Mouse (Mus musculus) midbrain, embryonic 11.5 days (tissue): ENCODE data around the gene Hadh. TPM values are rescaled to one million over a fixed set of nuclear protein-coding genes. Genes with fewer than 3 reads are reported as not detected.
A peak's percentile ranks its signal among the peaks of the same experiment; 100 is the strongest.

Experiments
- ATAC-seq: fragments of 200-750 bp; cut with Nextera tagmentation; 2 replicates; pipeline ENCODE4 v1.8.0; 2017; ENCODE audit warnings: moderate TSS enrichment, moderate library complexity; ENCODE audit not compliant: low FRiP score
- DNase-seq: peaks from one replicate; pipeline ENCODE4 v3.0.0; 2015; ENCODE audit warnings: low spot score; ENCODE audit errors: missing footprints
- H3K27ac ChIP-seq: fragments of 300-500 bp; sonication (generic); 2 replicates; pipeline ENCODE4 v1.5.1; 2014; ENCODE audit warnings: low read depth, low read length
- H3K27me3 ChIP-seq: fragments of 300-500 bp; sonication (generic); 2 replicates; pipeline ENCODE4 v1.6.1; 2014; ENCODE audit warnings: mild to moderate bottlenecking, low read length, moderate library complexity, mixed read lengths; ENCODE audit not compliant: control insufficient read depth, insufficient read depth
- H3K36me3 ChIP-seq: fragments of 300-500 bp; sonication (generic); 2 replicates; pipeline ENCODE4 v1.6.1; 2014; ENCODE audit warnings: mild to moderate bottlenecking, low read length, moderate library complexity, mixed read lengths; ENCODE audit not compliant: control insufficient read depth, insufficient read depth
- H3K4me1 ChIP-seq: fragments of 300-500 bp; sonication (generic); 2 replicates; pipeline ENCODE4 v1.6.1; 2014; ENCODE audit warnings: low read length; ENCODE audit not compliant: control insufficient read depth, insufficient read depth
- H3K4me2 ChIP-seq: fragments of 300-500 bp; sonication (generic); 2 replicates; pipeline ENCODE4 v1.6.1; 2014; ENCODE audit warnings: mild to moderate bottlenecking, moderate library complexity
- H3K4me3 ChIP-seq: fragments of 300-500 bp; sonication (generic); 2 replicates; pipeline ENCODE4 v1.5.1; 2014; ENCODE audit warnings: low read depth, low read length
- H3K9ac ChIP-seq: fragments of 300-500 bp; sonication (generic); 2 replicates; pipeline ENCODE4 v1.6.1; 2014; ENCODE audit warnings: low read length
- H3K9me3 ChIP-seq: fragments of 300-500 bp; sonication (generic); 2 replicates; pipeline ENCODE4 v1.6.1; 2016; ENCODE audit warnings: low read length; ENCODE audit not compliant: control insufficient read depth
- WGBS: fragments of 180-500 bp; shearing (Covaris S2); extraction: QIAGEN DNeasy Blood & Tissue Kit; methylation state at CpG from one replicate; pipeline ENCODE4 v1.1.7; 2014; 5-methylcytosine and 5-hydroxymethylcytosine counted together
- polyA plus RNA-seq: library from polyadenylated mRNA; unstranded; fragments of >200 nt; fragmentation: Nextera tagmentation; extraction: Ambion mirVana; gene quantifications from 2 replicates; pipeline ENCODE4 v1.2.1, GENCODE M21; 2014

Hadh gene
- polyA plus RNA-seq, 1 experiment from 2014 or later, result 66.5 TPM

GRCm38 (mm10) chr3:131214841-131215240 lies 57.1 kb downstream of the Hadh start:
- H3K4me1 ChIP-seq, result no peaks in the 10 kb centered on the region
- no peak overlapping the region for H3K9ac ChIP-seq
- H3K27me3 ChIP-seq, result no peaks in the 10 kb centered on the region
- no peak for ATAC-seq
- no peaks in the 10 kb centered on the region for H3K9me3 ChIP-seq
- no peaks in the 10 kb centered on the region for H3K36me3 ChIP-seq
- 72% methylated on average over 9 of the region's 9 CpGs for WGBS
- H3K4me2 ChIP-seq, result no peak overlapping the region
- no peak overlapping the region for H3K27ac ChIP-seq
- peak; percentile 91 for DNase-seq
- no peak overlapping the region for H3K4me3 ChIP-seq

GRCm38 (mm10) chr3:131214060-131214658 lies 57.7 kb downstream of the Hadh start:
- DNase-seq (no peak), ATAC-seq (no peak)
- Histone ChIP-seq H3K4me3 (no peak overlapping the region), H3K27me3 (no peaks in the 10 kb centered on the region), H3K9me3 (no peaks in the 10 kb centered on the region), H3K36me3 (no peaks in the 10 kb centered on the region), H3K9ac (no peak overlapping the region), H3K4me2 (no peak overlapping the region), H3K4me1 (no peaks in the 10 kb centered on the region), H3K27ac (no peak overlapping the region)
- WGBS, result 90% methylated on average over 9 of the region's 9 CpGs

DNA sequence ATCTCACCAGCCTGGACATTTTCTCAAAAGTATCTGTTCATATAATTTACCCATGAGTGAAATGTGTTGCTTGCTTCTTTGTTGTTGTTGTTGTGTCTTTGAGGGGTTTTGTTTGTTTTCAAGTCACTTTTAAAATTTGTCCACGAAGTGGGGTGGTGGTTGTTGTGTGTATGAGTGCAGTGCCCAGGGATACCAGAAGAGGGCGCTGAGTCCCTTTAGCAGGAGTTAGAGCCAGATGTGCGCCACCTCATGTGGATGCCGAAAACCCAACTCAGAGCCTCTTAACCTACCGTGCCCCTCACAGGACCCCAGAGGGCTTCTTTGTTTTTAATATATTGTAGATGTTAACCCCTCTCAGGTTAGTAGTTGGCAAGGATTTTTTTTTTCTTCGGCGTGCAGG lies 59.7 kb downstream of the Hadh start:
- H3K4me1 ChIP-seq, result peaks cover 4% of the 10 kb centered on the region; the same call in 1 of the 2 replicates
- no peaks in the 10 kb centered on the region for H3K36me3 ChIP-seq
- no peak overlapping the region for H3K9ac ChIP-seq
- no peak overlapping the region for H3K4me2 ChIP-seq
- DNase-seq, result no peak
- no peaks in the 10 kb centered on the region for H3K27me3 ChIP-seq
- no peak for ATAC-seq
- H3K27ac ChIP-seq, result no peak overlapping the region
- WGBS, result 82% methylated on average over 7 of the region's 7 CpGs
- no peaks in the 10 kb centered on the region for H3K9me3 ChIP-seq
- H3K4me3 ChIP-seq, result no peak overlapping the region

DNA sequence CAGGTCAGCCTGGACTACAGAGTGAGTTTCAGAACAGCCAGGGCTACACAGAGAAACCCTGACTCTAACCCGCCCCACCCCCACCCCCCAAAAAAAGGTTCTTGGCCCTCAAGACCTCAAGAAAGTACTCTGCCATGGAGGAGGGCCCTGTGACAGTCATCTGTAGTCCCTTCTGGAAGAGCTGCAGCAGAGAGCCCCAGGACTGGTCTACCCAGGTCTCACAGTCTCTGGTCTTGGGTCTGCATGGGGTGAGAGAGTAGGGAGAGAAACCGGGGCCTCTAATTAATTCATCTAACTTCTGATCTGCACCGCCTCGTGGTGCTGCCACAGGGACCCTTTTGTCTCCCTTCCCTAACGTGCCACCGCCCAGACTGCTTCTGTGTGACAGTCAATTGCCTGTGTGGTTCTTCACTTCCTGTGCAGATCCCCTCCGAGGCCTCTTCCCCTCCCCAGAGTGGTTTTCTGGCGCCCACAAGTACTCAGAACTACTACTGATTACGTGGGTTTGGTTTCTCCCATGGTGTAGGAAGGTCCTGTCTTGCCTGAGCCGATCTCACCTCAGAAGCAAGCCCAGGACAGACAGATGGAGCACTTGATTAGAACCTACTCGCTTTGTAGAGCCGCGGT lies 63.5 kb downstream of the Hadh start:
- H3K9me3 ChIP-seq, result no peaks in the 10 kb centered on the region
- H3K27ac ChIP-seq, result no peak overlapping the region
- DNase-seq (no peak), ATAC-seq (peak; percentile 66)
- peaks cover 4% of the 10 kb centered on the region; the same call in 1 of the 2 replicates for H3K4me1 ChIP-seq
- 60% methylated on average over 13 of the region's 13 CpGs for WGBS
- H3K27me3 ChIP-seq, result no peaks in the 10 kb centered on the region
- H3K4me3 ChIP-seq, result no peak overlapping the region
- no peak overlapping the region for H3K4me2 ChIP-seq
- no peaks in the 10 kb centered on the region for H3K36me3 ChIP-seq
- H3K9ac ChIP-seq, result no peak overlapping the region

GRCm38 (mm10) chr3:131207846-131208245 lies 64.1 kb downstream of the Hadh start:
- H3K27ac ChIP-seq, result no peak overlapping the region
- H3K9ac ChIP-seq, result no peak overlapping the region
- H3K4me1 ChIP-seq, result peaks cover 4% of the 10 kb centered on the region
- no peak overlapping the region for H3K4me3 ChIP-seq
- no peaks in the 10 kb centered on the region for H3K9me3 ChIP-seq
- H3K36me3 ChIP-seq, result no peaks in the 10 kb centered on the region
- no peak overlapping the region for H3K4me2 ChIP-seq
- no peak; the same call in 1 of the 2 replicates for ATAC-seq
- H3K27me3 ChIP-seq, result no peaks in the 10 kb centered on the region
- DNase-seq, result no peak
- 84% methylated on average over 5 of the region's 5 CpGs for WGBS

DNA sequence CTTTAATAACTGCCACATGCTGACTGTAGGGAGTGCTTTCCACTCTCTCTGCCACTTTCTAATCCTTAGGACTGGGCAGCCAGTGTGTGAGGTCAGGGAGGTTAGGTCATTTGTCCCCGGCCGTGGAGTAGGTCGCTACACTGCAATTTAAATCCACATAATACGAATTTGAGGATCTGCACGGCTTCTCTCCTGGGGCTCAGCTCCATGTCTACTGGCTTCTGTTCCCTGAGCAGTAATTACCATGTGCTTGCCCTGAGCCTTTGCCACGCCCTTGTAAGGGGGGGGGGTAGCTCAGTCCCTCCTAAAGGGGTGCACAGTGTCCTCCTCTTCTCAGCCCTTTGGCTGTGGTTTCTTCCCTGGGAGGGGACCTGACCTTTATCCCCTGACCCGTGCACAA lies 69.6 kb downstream of the Hadh start:
- Histone ChIP-seq H3K4me3 (no peak overlapping the region), H3K4me2 (no peak overlapping the region), H3K4me1 (peaks cover 7% of the 10 kb centered on the region), H3K9me3 (no peaks in the 10 kb centered on the region), H3K36me3 (no peaks in the 10 kb centered on the region), H3K27ac (no peak overlapping the region), H3K9ac (no peak overlapping the region), H3K27me3 (no peaks in the 10 kb centered on the region)
- DNase-seq (peak; percentile 88), ATAC-seq (peak; percentile 67)
- WGBS, result 23% methylated on average over 7 of the region's 7 CpGs

GRCm38 (mm10) chr3:131199590-131200288 lies 72.2 kb downstream of the Hadh start:
- Histone ChIP-seq H3K4me1 (peaks cover 7% of the 10 kb centered on the region), H3K36me3 (no peaks in the 10 kb centered on the region), H3K9me3 (no peaks in the 10 kb centered on the region), H3K27me3 (no peaks in the 10 kb centered on the region), H3K4me3 (no peak overlapping the region), H3K4me2 (no peak overlapping the region), H3K27ac (no peak overlapping the region), H3K9ac (no peak overlapping the region)
- DNase-seq (no peak), ATAC-seq (0 out of 2 replicates have a peak, but pooled peaks have one; percentile 4)
- WGBS, result 75% methylated on average over 20 of the region's 20 CpGs

DNA sequence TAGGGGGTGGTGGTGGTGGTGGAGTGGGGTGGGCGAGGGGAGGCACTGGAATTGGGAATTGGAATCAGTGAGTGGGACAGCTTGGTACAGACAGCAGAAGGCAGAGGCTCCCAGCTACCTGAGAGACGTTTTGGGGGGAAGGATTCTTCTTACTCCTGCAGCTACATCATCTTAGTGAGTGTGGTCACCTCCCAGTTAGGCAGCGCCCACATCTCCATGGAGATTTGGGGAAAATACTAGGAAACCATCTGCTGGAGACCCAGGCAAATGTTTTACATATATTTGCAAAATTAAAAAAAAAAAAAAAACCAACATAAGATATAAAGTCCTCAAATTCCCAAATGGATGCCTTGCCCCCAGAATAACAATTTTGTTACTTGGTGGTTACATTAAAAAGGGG lies 72.9 kb downstream of the Hadh start:
- H3K4me1 ChIP-seq, result peaks cover 7% of the 10 kb centered on the region
- no peak for DNase-seq

GRCm38 (mm10) chr3:131196507-131197019 lies 75.3 kb downstream of the Hadh start:
- H3K4me2 ChIP-seq, result no peak overlapping the region
- H3K9ac ChIP-seq, result no peak overlapping the region
- H3K36me3 ChIP-seq, result no peaks in the 10 kb centered on the region
- H3K9me3 ChIP-seq, result no peaks in the 10 kb centered on the region
- no peaks in the 10 kb centered on the region for H3K4me1 ChIP-seq
- H3K4me3 ChIP-seq, result no peak overlapping the region
- H3K27me3 ChIP-seq, result no peaks in the 10 kb centered on the region
- no peak overlapping the region for H3K27ac ChIP-seq
- 78% methylated on average over 8 of the region's 8 CpGs for WGBS
- DNase-seq (no peak), ATAC-seq (no peak)

More for the DNA sequence above, 72.9 kb downstream of the Hadh start:
- Histone ChIP-seq H3K36me3 (no peaks in the 10 kb centered on the region), H3K4me3 (no peak overlapping the region), H3K27ac (no peak overlapping the region), H3K27me3 (no peaks in the 10 kb centered on the region), H3K9me3 (no peaks in the 10 kb centered on the region), H3K4me2 (no peak overlapping the region), H3K9ac (no peak overlapping the region)
- WGBS, result 81% methylated on average over 3 of the region's 3 CpGs
- ATAC-seq, result no peak
